Mouse (Mus musculus) forebrain, embryonic 16.5 days (tissue): ENCODE measurements around the gene Zfp276. TPM values are rescaled to one million over a fixed set of nuclear protein-coding genes. Genes with fewer than 3 reads are reported as not detected.
"Not testable (repeated sequence)": the region's sequence is repeated elsewhere in the genome, so short reads cannot be mapped to it uniquely, and the experiment has no call there.

Experiments
- ATAC-seq: fragments of 200-750 bp; cut with Nextera tagmentation; 2 replicates; pipeline ENCODE4 v1.8.0; 2017; ENCODE audit warnings: mild to moderate bottlenecking, moderate library complexity
- H3K27ac ChIP-seq: fragments of 300-500 bp; sonication (generic); 2 replicates; pipeline ENCODE4 v1.5.1; 2014; ENCODE audit warnings: low read length, control low read depth
- H3K27me3 ChIP-seq: fragments of 300-500 bp; sonication (generic); replicated peaks from 2 replicates; pipeline ENCODE4 v1.6.1; 2014; ENCODE audit warnings: low read length; ENCODE audit not compliant: control insufficient read depth, insufficient read depth
- H3K36me3 ChIP-seq: fragments of 300-500 bp; sonication (generic); 2 replicates; pipeline ENCODE4 v1.6.1; 2014; ENCODE audit not compliant: control insufficient read depth, insufficient read depth
- H3K4me1 ChIP-seq: fragments of 300-500 bp; sonication (generic); replicated peaks from 2 replicates; pipeline ENCODE4 v1.6.1; 2014; ENCODE audit warnings: low read length; ENCODE audit not compliant: control insufficient read depth, insufficient read depth
- H3K4me2 ChIP-seq: fragments of 300-500 bp; sonication (generic); 2 replicates; pipeline ENCODE4 v1.6.1; 2014; ENCODE audit warnings: mild to moderate bottlenecking, low read length, control low read depth
- H3K4me3 ChIP-seq: fragments of 300-500 bp; sonication (generic); replicated peaks from 2 replicates; pipeline ENCODE4 v1.5.1; 2014; ENCODE audit warnings: mild to moderate bottlenecking, low read length, control low read depth
- H3K9ac ChIP-seq: fragments of 300-500 bp; sonication (generic); replicated peaks from 2 replicates; pipeline ENCODE4 v1.6.1; 2014; ENCODE audit warnings: low read depth, low read length, control low read depth
- H3K9me3 ChIP-seq: fragments of 300-500 bp; sonication (generic); 2 replicates; pipeline ENCODE4 v1.6.1; 2016; ENCODE audit warnings: low read length; ENCODE audit not compliant: control insufficient read depth
- WGBS: fragments of 180-500 bp; shearing (Covaris S2); extraction: QIAGEN DNeasy Blood & Tissue Kit; methylation state at CpG from one replicate; pipeline ENCODE4 v1.1.7; 2014; 5-methylcytosine and 5-hydroxymethylcytosine counted together
- polyA plus RNA-seq: library from polyadenylated mRNA; unstranded; fragments of >200 nt; fragmentation: Nextera tagmentation; extraction: Ambion mirVana; gene quantifications from 2 replicates; pipeline ENCODE4 v1.2.1, GENCODE M21; 2015

The Zfp276 gene
- polyA plus RNA-seq, 1 experiment from 2014 or later = 31.2 TPM

DNA sequence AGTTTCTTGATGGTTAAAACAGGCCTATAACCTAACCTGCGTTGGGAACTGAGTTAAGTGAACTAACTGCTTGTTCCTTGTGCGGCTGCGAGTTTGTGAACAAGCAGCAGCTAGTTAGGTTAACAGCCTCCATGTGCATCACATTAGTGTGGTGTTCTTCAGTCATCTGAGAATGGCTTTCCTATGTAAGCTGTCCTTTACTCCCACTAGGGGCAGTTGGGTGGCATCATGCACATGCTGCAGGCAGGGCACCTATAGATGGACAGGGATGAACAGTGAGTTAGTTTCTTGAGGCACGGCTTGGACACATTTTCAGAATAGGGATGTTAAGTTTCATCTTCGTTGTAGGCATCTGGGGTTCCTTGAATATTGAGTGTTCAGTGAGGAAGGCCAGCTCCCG is 1.2 kb downstream of the Zfp276 start:
- peaks cover 11% of the 10 kb centered on the region; the same call in 1 of the 2 replicates for H3K36me3 ChIP-seq
- 74% methylated on average over 6 of the region's 6 CpGs for WGBS
- peak overlapping the region; percentile 97 for H3K4me2 ChIP-seq
- peaks cover 26% of the 10 kb centered on the region for H3K4me1 ChIP-seq
- peak overlapping the region; percentile 78 for H3K4me3 ChIP-seq
- peak overlapping the region; percentile 92 for H3K9ac ChIP-seq
- H3K27me3 ChIP-seq = no peaks in the 10 kb centered on the region
- H3K27ac ChIP-seq = no peak overlapping the region
- no peaks in the 10 kb centered on the region for H3K9me3 ChIP-seq
- ATAC-seq = no peak

DNA sequence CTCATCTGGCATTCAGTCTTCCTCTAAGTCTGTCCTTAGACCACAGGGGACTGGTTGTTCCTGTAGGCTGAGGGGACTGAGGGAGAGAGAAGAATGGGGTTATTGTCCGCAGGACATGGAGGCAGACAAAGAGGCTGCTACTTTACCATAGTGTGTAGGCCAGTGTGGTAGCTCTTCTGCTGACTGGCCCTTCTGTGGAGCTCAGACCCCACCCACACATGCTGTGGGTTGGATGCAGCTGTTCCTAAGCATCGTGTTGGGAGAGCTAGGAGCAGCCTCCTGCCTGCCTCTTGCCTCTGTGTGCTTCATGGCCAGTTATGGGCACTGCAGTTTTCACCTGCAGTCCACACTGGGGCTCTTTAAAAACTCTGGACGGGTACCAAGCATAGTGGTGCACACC is 3.1 kb downstream of the Zfp276 start:
- no peak for ATAC-seq
- Histone ChIP-seq H3K4me3 (no peak overlapping the region), H3K4me1 (peaks cover 26% of the 10 kb centered on the region), H3K4me2 (no peak overlapping the region), H3K27ac (no peak overlapping the region), H3K36me3 (peaks cover 11% of the 10 kb centered on the region; the same call in 1 of the 2 replicates), H3K27me3 (no peaks in the 10 kb centered on the region), H3K9ac (no peak overlapping the region), H3K9me3 (no peaks in the 10 kb centered on the region)
- 75% methylated on average over 3 of the region's 3 CpGs for WGBS

DNA sequence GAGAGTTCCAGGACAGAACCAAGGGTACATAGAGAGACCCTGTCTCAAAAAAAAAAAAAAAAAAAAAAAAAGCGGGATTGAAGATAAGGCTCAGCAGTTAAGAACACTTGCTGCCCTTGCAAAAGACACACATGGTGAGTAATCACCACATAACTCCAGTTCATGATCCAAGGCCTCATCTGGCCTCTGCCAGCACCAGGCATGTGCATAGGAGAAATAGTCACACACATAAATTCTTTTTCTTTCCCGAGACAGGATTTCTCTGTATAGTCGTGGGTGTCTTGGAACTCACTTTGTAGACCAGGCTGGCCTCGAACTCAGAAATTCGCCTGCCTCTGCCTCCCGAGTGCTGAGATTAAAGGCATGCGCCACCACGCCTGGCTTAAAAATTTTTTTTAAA is 3.6 kb downstream of the Zfp276 start:
- not testable (repeated sequence) for H3K9ac ChIP-seq, H3K9me3 ChIP-seq, H3K27ac ChIP-seq, ATAC-seq, H3K4me2 ChIP-seq, H3K4me3 ChIP-seq, H3K27me3 ChIP-seq
- H3K4me1 ChIP-seq = peaks cover 23% of the 10 kb centered on the region
- peaks cover 11% of the 10 kb centered on the region; the same call in 1 of the 2 replicates for H3K36me3 ChIP-seq
- WGBS = 93% methylated on average over 8 of the region's 8 CpGs

DNA sequence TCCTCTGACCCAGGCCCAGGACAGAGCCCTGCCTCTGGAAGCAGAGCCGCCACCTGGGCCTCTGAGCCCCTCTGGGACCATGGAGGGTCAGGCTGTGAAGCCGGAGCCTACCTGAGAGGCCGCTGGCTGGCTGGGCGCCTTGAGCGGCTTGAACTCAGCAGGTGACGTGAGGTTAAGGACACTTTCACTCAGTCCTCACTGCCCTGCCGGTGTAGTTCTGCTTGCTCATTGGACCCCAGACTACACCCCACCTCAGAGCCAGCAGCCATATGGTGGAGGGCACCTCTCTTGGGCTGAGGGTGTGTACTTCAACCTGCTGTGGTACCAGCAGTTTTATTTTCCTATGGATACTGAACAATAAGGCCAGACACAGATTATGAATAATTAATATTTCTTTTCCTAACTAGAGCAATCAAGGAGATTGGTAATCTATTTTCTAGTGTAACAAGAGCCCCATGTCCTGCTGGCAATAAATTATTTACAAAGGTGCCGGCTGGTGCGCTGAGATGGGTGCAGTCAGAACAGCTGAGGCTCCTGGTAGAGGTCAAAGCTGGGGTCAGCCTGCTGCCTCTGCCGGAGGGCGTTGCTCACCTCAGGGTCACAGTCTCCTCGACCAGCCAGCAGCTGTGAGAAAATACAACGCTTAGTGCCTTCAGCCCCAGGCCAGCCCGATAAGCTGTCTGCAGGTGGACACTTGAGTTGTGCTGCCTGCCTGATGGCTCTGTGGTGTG is 14.1 kb downstream of the Zfp276 start:
- WGBS = 86% methylated on average over 14 of the region's 14 CpGs

DNA sequence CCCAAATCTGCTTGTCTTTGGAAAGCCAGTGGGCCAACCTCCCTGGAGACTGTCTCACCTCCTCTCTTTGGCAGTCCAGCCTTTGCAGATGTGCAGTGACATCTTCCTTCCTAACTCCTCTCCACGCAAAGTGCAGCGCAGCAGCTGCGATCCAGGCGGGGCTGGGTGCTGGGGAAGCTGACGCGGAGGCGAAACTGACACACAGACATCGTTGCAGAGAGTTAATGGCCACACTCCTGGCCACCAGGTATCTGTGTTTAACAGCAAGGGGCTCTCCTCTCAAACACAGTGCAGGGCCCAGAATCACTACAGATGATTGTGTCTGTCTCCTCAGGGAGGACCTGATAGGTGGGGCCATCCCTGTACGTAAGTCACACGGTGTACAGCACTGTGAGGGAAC is 17.2 kb downstream of the Zfp276 start:
- no peaks in the 10 kb centered on the region for H3K9me3 ChIP-seq
- H3K36me3 ChIP-seq = peaks cover 18% of the 10 kb centered on the region
- H3K27me3 ChIP-seq = no peaks in the 10 kb centered on the region
- no peak overlapping the region for H3K4me2 ChIP-seq
- 94% methylated on average over 10 of the region's 10 CpGs for WGBS
- H3K9ac ChIP-seq = no peak overlapping the region
- no peak overlapping the region for H3K27ac ChIP-seq
- no peak for ATAC-seq
- H3K4me1 ChIP-seq = no peaks in the 10 kb centered on the region
- no peak overlapping the region for H3K4me3 ChIP-seq

More for the DNA sequence above, 14.1 kb downstream of the Zfp276 start:
- H3K9ac ChIP-seq = no peak overlapping the region
- H3K9me3 ChIP-seq = no peaks in the 10 kb centered on the region
- no peak overlapping the region for H3K4me3 ChIP-seq
- H3K36me3 ChIP-seq = peaks cover 33% of the 10 kb centered on the region
- no peak overlapping the region for H3K27ac ChIP-seq
- no peaks in the 10 kb centered on the region for H3K4me1 ChIP-seq
- H3K27me3 ChIP-seq = no peaks in the 10 kb centered on the region
- no peak overlapping the region for H3K4me2 ChIP-seq
- no peak for ATAC-seq

DNA sequence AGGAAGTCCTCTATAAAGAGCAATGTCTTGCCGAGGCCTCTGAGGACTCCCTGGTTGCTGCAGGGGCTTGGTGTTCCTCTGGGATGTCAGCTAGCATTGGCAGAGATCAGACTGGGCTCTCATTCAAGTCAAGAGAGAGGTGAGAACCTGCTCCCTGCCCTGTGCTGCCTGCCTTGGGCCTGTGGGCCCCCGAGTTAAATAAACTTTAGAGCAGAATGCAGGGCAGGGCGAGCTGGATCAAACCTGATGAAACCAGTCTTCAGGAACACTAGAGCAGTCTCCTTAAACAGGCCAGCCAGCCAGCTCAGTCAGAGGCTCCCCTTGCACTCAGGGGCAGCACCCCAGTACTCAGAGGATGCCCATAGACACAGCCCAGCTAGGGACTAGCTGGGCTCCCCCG is 17.9 kb downstream of the Zfp276 start:
- Histone ChIP-seq H3K4me1 (no peaks in the 10 kb centered on the region), H3K27me3 (no peaks in the 10 kb centered on the region), H3K4me3 (no peak overlapping the region), H3K9ac (no peak overlapping the region), H3K9me3 (no peaks in the 10 kb centered on the region), H3K27ac (no peak overlapping the region), H3K36me3 (peaks cover 18% of the 10 kb centered on the region), H3K4me2 (no peak overlapping the region)
- 91% methylated on average over 4 of the region's 4 CpGs for WGBS
- ATAC-seq = no peak

DNA sequence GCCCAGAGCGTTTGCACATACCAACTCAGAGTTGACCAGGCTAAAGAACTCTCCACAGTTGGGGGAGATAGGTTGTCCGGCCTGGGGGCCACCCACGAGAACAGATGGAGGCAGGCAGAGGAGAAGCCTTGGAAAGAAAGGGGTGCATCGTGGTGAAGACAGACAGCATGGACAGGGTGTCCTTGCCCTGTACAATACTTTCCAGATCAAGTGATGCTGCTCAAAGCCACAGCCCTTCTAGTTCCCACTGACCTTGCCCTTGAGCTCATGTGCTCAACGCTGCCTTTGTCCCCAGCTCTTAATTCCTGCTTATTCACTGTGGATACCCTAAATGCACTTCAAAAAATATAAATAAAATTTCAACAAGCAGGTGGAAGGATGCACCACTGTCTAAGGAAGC is 20.5 kb downstream of the Zfp276 start:
- H3K9ac ChIP-seq = no peak overlapping the region
- no peak overlapping the region for H3K27ac ChIP-seq
- H3K36me3 ChIP-seq = peaks cover 4% of the 10 kb centered on the region; the same call in 1 of the 2 replicates
- no peak overlapping the region for H3K4me3 ChIP-seq
- no peaks in the 10 kb centered on the region for H3K4me1 ChIP-seq
- ATAC-seq = no peak
- 96% methylated on average over 5 of the region's 5 CpGs for WGBS
- H3K9me3 ChIP-seq = no peaks in the 10 kb centered on the region
- H3K27me3 ChIP-seq = no peaks in the 10 kb centered on the region
- no peak overlapping the region for H3K4me2 ChIP-seq

DNA sequence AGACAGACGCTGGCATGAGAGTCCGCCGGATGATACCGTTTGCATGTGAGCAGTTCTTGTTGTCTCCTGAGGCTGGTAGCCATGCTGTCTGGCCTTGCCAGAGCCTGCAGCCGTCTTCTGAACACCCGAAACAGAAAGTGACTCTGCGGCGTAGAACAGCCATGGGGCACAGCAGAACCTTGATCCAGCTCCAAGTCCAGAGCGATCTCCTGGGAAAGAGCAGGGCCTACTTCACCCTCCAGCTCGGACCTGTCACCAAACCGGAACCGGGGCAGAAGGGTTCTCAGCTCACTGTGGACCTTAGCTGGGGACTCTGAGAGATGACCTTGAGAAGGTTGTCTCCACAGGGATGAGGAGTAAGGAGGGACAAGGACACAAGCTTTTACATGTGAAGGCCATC is 21.1 kb downstream of the Zfp276 start:
- H3K9me3 ChIP-seq = no peaks in the 10 kb centered on the region
- 94% methylated on average over 12 of the region's 12 CpGs for WGBS
- H3K4me2 ChIP-seq = no peak overlapping the region
- ATAC-seq = no peak
- H3K4me3 ChIP-seq = no peak overlapping the region
- no peaks in the 10 kb centered on the region for H3K27me3 ChIP-seq
- H3K36me3 ChIP-seq = no peaks in the 10 kb centered on the region
- H3K4me1 ChIP-seq = no peaks in the 10 kb centered on the region
- no peak overlapping the region for H3K27ac ChIP-seq
- no peak overlapping the region for H3K9ac ChIP-seq

DNA sequence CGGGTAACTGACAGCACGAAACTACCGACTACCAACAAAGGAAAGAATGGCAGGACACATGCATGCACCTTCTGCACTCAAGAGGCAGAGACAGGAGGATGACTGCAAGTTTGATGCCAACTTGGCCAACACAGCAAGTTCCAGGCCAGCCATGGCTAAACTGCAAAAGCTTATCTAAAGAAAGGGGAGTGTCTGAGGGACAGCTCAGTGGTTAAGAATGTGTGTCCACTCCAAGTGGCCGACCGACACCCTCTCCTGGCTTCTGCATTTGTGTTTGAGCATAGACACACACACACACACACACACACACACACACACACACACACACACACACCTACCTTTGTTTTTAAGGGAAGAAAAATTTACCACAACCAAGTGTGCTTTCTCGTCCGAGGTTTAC is 24.4 kb downstream of the Zfp276 start:
- Histone ChIP-seq H3K4me3 (no peak overlapping the region), H3K4me1 (no peaks in the 10 kb centered on the region), H3K27ac (no peak overlapping the region), H3K9me3 (no peaks in the 10 kb centered on the region), H3K9ac (no peak overlapping the region), H3K27me3 (no peaks in the 10 kb centered on the region), H3K4me2 (no peak overlapping the region), H3K36me3 (no peaks in the 10 kb centered on the region)
- WGBS = 78% methylated on average over 7 of the region's 7 CpGs
- ATAC-seq = no peak

DNA sequence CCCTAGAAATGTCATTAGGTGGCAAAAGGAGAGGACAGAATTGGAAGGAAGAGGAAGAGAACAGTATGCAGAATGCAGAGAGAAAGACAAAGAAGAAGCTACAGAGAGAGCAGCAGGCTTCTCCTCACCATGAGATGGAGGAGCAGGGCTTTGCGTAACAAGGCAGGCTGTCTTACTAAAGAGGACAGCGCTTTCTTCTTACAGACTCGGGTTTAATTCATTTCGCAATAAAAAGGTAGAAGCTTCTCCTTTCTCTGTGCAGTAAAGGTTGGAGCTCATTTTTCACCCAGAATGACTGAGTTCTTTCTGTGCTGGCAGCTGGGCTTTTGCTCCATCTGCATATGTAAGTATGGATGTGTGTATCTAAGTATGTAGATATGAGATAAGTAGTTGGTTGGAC is 25.8 kb downstream of the Zfp276 start:
- no peaks in the 10 kb centered on the region for H3K9me3 ChIP-seq
- no peak overlapping the region for H3K9ac ChIP-seq
- no peak overlapping the region for H3K4me2 ChIP-seq
- no peaks in the 10 kb centered on the region for H3K36me3 ChIP-seq
- no peak overlapping the region for H3K27ac ChIP-seq
- no peak for ATAC-seq
- no peak overlapping the region for H3K4me3 ChIP-seq
- WGBS = 92% methylated on average over 4 of the region's 4 CpGs
- no peaks in the 10 kb centered on the region for H3K27me3 ChIP-seq
- no peaks in the 10 kb centered on the region for H3K4me1 ChIP-seq
